Mouse (Mus musculus) cerebellum, adult 8-10 months (tissue): ENCODE measurements around the gene Enkd1.

Source experiments
- DNase-seq: peaks from one replicate; pipeline ENCODE4 v3.0.0; 2022

Enkd1 gene

GRCm38 (mm10) chr8:105707498-105708403, at the start of gene Enkd1, which contains the start of gene 4933405L10Rik:
Gene Enkd1, minus strand, starts transcription at chr8:105708210.
Gene 4933405L10Rik, plus strand, starts transcription at chr8:105707655.
- DNase-seq, result peak; percentile 82

GRCm38 (mm10) chr8:105754688-105755087, 46.7 kb upstream of the Enkd1 start:
- no peak for DNase-seq

GRCm38 (mm10) chr8:105753916-105754315, 45.9 kb upstream of the Enkd1 start:
- no peak for DNase-seq

GRCm38 (mm10) chr8:105750606-105751005, 42.6 kb upstream of the Enkd1 start:
- DNase-seq, result peak; percentile 49

GRCm38 (mm10) chr8:105743301-105743700, 35.3 kb upstream of the Enkd1 start:
- DNase-seq, result no peak

GRCm38 (mm10) chr8:105739216-105739615, 31.2 kb upstream of the Enkd1 start:
- no peak for DNase-seq

- DNase-seq, result no peak
These were observed 24.2 kb upstream of the Enkd1 start for GRCm38 (mm10) chr8:105732186-105732585.

GRCm38 (mm10) chr8:105727397-105728124, 19.6 kb upstream of the Enkd1 start:
- DNase-seq, result no peak

- no peak for DNase-seq
These were observed 17.7 kb upstream of the Enkd1 start for GRCm38 (mm10) chr8:105725726-105726125.

- DNase-seq, result no peak
These were observed 14.9 kb upstream of the Enkd1 start for GRCm38 (mm10) chr8:105722861-105723260.

GRCm38 (mm10) chr8:105719637-105720036, 11.6 kb upstream of the Enkd1 start:
- no peak for DNase-seq

GRCm38 (mm10) chr8:105716302-105716945, 8.4 kb upstream of the Enkd1 start:
- no peak for DNase-seq

GRCm38 (mm10) chr8:105715042-105715441, 7.0 kb upstream of the Enkd1 start:
- DNase-seq, result no peak

GRCm38 (mm10) chr8:105714139-105714538, 6.1 kb upstream of the Enkd1 start:
- DNase-seq, result peak; percentile 90

- no peak for DNase-seq
These were observed 4.3 kb upstream of the Enkd1 start for GRCm38 (mm10) chr8:105712286-105712685.

- DNase-seq, result no peak
These were observed 1.3 kb upstream of the Enkd1 start for GRCm38 (mm10) chr8:105709317-105709716.

- DNase-seq, result no peak
These were observed 665 bp upstream of the Enkd1 start for GRCm38 (mm10) chr8:105708675-105709074.

GRCm38 (mm10) chr8:105706426-105706825, 1.6 kb downstream of the Enkd1 start:
- peak; percentile 40 for DNase-seq

GRCm38 (mm10) chr8:105704955-105705354, 3.1 kb downstream of the Enkd1 start:
- DNase-seq, result peak; percentile 83

GRCm38 (mm10) chr8:105704146-105704812, 3.7 kb downstream of the Enkd1 start:
- DNase-seq, result peak; percentile 60

GRCm38 (mm10) chr8:105702731-105703415, 5.1 kb downstream of the Enkd1 start:
- DNase-seq, result peak; percentile 55

GRCm38 (mm10) chr8:105702001-105702401, 6.0 kb downstream of the Enkd1 start:
- DNase-seq, result no peak
